16 mouse cellular contexts compared by ENCODE assay signal in genomic region chr10:108066241-108066640, GRCm38 (mm10).
DNase-seq lines count a peak whose midpoint lies in the region; ATAC-seq and TF ChIP-seq lines count a peak whose summit lies in the region.
"Had no signal": no experiment of that assay in that cellular context is flagged by ENCODE, and none has a peak within 500 bp of the region (broad histone marks: within the 10 kb centered on the region; RNA-seq: fewer than 3 reads in every experiment).

No protein-coding gene starts in this region.

- TF ChIP-seq CTCF in kidney, postnatal 0 days (IDR thresholded peaks at IDR 0.05; ENCODE audit: low read depth), result no peak

- no peaks in the 10 kb centered on the region for H3K9me3 ChIP-seq in heart, embryonic 11.5 days (replicated peaks; ENCODE audit: control insufficient read depth, low read length)
- no peaks in the 10 kb centered on the region for H3K9me3 ChIP-seq in kidney, postnatal 0 days (replicated peaks; ENCODE audit: low read length)
- H3K9me3 ChIP-seq in neural tube, embryonic 15.5 days (replicated peaks), result no peaks in the 10 kb centered on the region
- no peaks in the 10 kb centered on the region for H3K9me3 ChIP-seq in forebrain, embryonic 10.5 days
- H3K9me3 ChIP-seq: hindbrain, embryonic 10.5 days; liver, embryonic 12.5 days; lung, embryonic 15.5 days had no signal

- peak; percentile 14 for DNase-seq in adrenal gland, postnatal 14 days
- DNase-seq in adrenal gland, adult 18-20 months (ENCODE audit: low spot score in 2 of 2), result no peak
- peak; percentile 82 for DNase-seq in heart, postnatal 4 days
- DNase-seq in kidney, postnatal 0 days (ENCODE audit: low spot score), result no peak
- no peak for DNase-seq in forebrain, embryonic 10.5 days (ENCODE audit: extremely low spot score, low spot score)
- DNase-seq in lung, postnatal 10 days, result no peak
- DNase-seq: cerebellum, adult 11 months; forebrain, postnatal 0 days; right cerebral cortex, postnatal 25 days had no signal

- ATAC-seq in heart, embryonic 11.5 days (replicated peaks; ENCODE audit: insufficient number of reproducible peaks, low FRiP score, low TSS enrichment), result 0 out of 2 replicates have a peak, but pooled peaks have one; percentile 52
- peak; percentile 86 for ATAC-seq in kidney, postnatal 0 days (replicated peaks; ENCODE audit: low FRiP score, low read depth)
- ATAC-seq in neural tube, embryonic 15.5 days (ENCODE audit: low FRiP score), result no peak
- ATAC-seq: forebrain, postnatal 0 days; inflammation-experienced regulatory T-cells, adult 6 months; liver, embryonic 12.5 days; midbrain, embryonic 16.5 days had no signal

- no peaks in the 10 kb centered on the region for H3K36me3 ChIP-seq in heart, embryonic 11.5 days (ENCODE audit: control insufficient read depth, insufficient read depth, low read length)
- H3K36me3 ChIP-seq in kidney, postnatal 0 days (ENCODE audit: insufficient read depth, low read length), result no peaks in the 10 kb centered on the region
- H3K36me3 ChIP-seq in neural tube, embryonic 15.5 days, result no peaks in the 10 kb centered on the region
- H3K36me3 ChIP-seq in forebrain, embryonic 10.5 days (replicated peaks), result no peaks in the 10 kb centered on the region
- H3K36me3 ChIP-seq: hindbrain, embryonic 10.5 days; liver, embryonic 12.5 days; lung, embryonic 15.5 days had no signal

- H3K4me3 ChIP-seq in heart, embryonic 11.5 days (ENCODE audit: low read depth, low read length), result no peak overlapping the region
- H3K4me3 ChIP-seq in kidney, postnatal 0 days (replicated peaks; ENCODE audit: low read depth, low read length), result no peak overlapping the region
- no peak overlapping the region for H3K4me3 ChIP-seq in neural tube, embryonic 15.5 days (replicated peaks)
- H3K4me3 ChIP-seq in forebrain, embryonic 10.5 days, result no peak overlapping the region
- H3K4me3 ChIP-seq: hindbrain, embryonic 10.5 days; liver, embryonic 12.5 days; lung, embryonic 15.5 days had no signal

- no peaks in the 10 kb centered on the region for H3K27me3 ChIP-seq in heart, embryonic 11.5 days (ENCODE audit: control insufficient read depth, insufficient read depth, low read length)
- H3K27me3 ChIP-seq in kidney, postnatal 0 days (ENCODE audit: insufficient read depth, low read length), result no peaks in the 10 kb centered on the region
- no peaks in the 10 kb centered on the region for H3K27me3 ChIP-seq in neural tube, embryonic 15.5 days (replicated peaks)
- H3K27me3 ChIP-seq in forebrain, embryonic 10.5 days (ENCODE audit: poor library complexity, severe bottlenecking), result no peaks in the 10 kb centered on the region
- H3K27me3 ChIP-seq: liver, embryonic 12.5 days; lung, embryonic 15.5 days had no signal

- H3K9ac ChIP-seq in heart, embryonic 11.5 days (ENCODE audit: low read depth, low read length), result no peak overlapping the region
- no peak overlapping the region for H3K9ac ChIP-seq in kidney, postnatal 0 days (ENCODE audit: low read depth, low read length)
- H3K9ac ChIP-seq in neural tube, embryonic 15.5 days (replicated peaks), result no peak overlapping the region
- H3K9ac ChIP-seq: forebrain, postnatal 0 days; liver, embryonic 12.5 days; lung, embryonic 15.5 days had no signal

- H3K4me2 ChIP-seq in heart, embryonic 11.5 days, result no peak overlapping the region
- no peak overlapping the region for H3K4me2 ChIP-seq in kidney, postnatal 0 days (ENCODE audit: low read length)
- no peak overlapping the region for H3K4me2 ChIP-seq in neural tube, embryonic 15.5 days
- H3K4me2 ChIP-seq: liver, embryonic 12.5 days; lung, embryonic 15.5 days had no signal

- H3K4me1 ChIP-seq in heart, embryonic 11.5 days (ENCODE audit: control insufficient read depth, insufficient read depth, low read length), result peaks cover 6% of the 10 kb centered on the region; the same call in 1 of the 2 replicates
- no peaks in the 10 kb centered on the region for H3K4me1 ChIP-seq in kidney, postnatal 0 days (replicated peaks; ENCODE audit: insufficient read depth, low read length)
- H3K4me1 ChIP-seq in neural tube, embryonic 15.5 days, result no peaks in the 10 kb centered on the region; the same call in 1 of the 2 replicates
- H3K4me1 ChIP-seq in forebrain, embryonic 10.5 days, result no peaks in the 10 kb centered on the region

- no peak overlapping the region; the same call in 1 of the 2 replicates for H3K27ac ChIP-seq in heart, embryonic 11.5 days (ENCODE audit: low read depth, low read length)
- no peak overlapping the region for H3K27ac ChIP-seq in kidney, postnatal 0 days
- H3K27ac ChIP-seq in neural tube, embryonic 15.5 days (replicated peaks), result no peak overlapping the region
- no peak overlapping the region for H3K27ac ChIP-seq in forebrain, embryonic 10.5 days
- H3K27ac ChIP-seq: hindbrain, embryonic 10.5 days; liver, embryonic 12.5 days; lung, embryonic 15.5 days had no signal

- 59% methylated on average over 8 of the region's 8 CpGs for WGBS in heart, embryonic 11.5 days (ENCODE audit: insufficient replicate concordance)
- 62% methylated on average over 8 of the region's 8 CpGs for WGBS in kidney, postnatal 0 days
- 87% methylated on average over 8 of the region's 8 CpGs for WGBS in neural tube, embryonic 15.5 days
- WGBS in forebrain, embryonic 10.5 days, result 89% methylated on average over 8 of the region's 8 CpGs

Comparison
In these comparisons a context has a peak if more than half of its experiments do, and no peak if none do; other contexts are left out.
1. DNase-seq: peak in adrenal gland, postnatal 14 days (single experiment) and heart, postnatal 4 days (single experiment); none in adrenal gland, adult 18-20 months (0 of 2), kidney, postnatal 0 days (single experiment), forebrain, embryonic 10.5 days (single experiment) and lung, postnatal 10 days (single experiment).